Mouse (Mus musculus) heart, embryonic 11.5 days (tissue): ENCODE data around the gene Ubac2. TPM values are rescaled to one million over a fixed set of nuclear protein-coding genes. Genes with fewer than 3 reads are reported as not detected.

ENCODE experiments used
- ATAC-seq: fragments of 200-750 bp; cut with Nextera tagmentation; replicated peaks from 2 replicates; pipeline ENCODE4 v1.8.0; 2017; ENCODE audit warnings: moderate library complexity; ENCODE audit not compliant: insufficient number of reproducible peaks, low FRiP score, low TSS enrichment
- H3K27ac ChIP-seq: fragments of 300-500 bp; sonication (generic); 2 replicates; pipeline ENCODE4 v1.5.1; 2014; ENCODE audit warnings: mild to moderate bottlenecking, low read depth, low read length
- H3K27me3 ChIP-seq: fragments of 300-500 bp; sonication (generic); 2 replicates; pipeline ENCODE4 v1.6.1; 2014; ENCODE audit warnings: mild to moderate bottlenecking, low read length, mixed read lengths; ENCODE audit not compliant: control insufficient read depth, insufficient read depth
- H3K36me3 ChIP-seq: fragments of 300-500 bp; sonication (generic); 2 replicates; pipeline ENCODE4 v1.6.1; 2014; ENCODE audit warnings: mild to moderate bottlenecking, low read length, moderate library complexity, mixed read lengths; ENCODE audit not compliant: control insufficient read depth, insufficient read depth
- H3K4me1 ChIP-seq: fragments of 300-500 bp; sonication (generic); 2 replicates; pipeline ENCODE4 v1.6.1; 2014; ENCODE audit warnings: low read length; ENCODE audit not compliant: control insufficient read depth, insufficient read depth
- H3K4me2 ChIP-seq: fragments of 300-500 bp; sonication (generic); 2 replicates; pipeline ENCODE4 v1.6.1; 2014; ENCODE audit warnings: mild to moderate bottlenecking, moderate library complexity
- H3K4me3 ChIP-seq: fragments of 300-500 bp; sonication (generic); 2 replicates; pipeline ENCODE4 v1.5.1; 2014; ENCODE audit warnings: low read depth, low read length
- H3K9ac ChIP-seq: fragments of 300-500 bp; sonication (generic); 2 replicates; pipeline ENCODE4 v1.6.1; 2014; ENCODE audit warnings: mild to moderate bottlenecking, low read depth, low read length, moderate library complexity
- H3K9me3 ChIP-seq: fragments of 300-500 bp; sonication (generic); replicated peaks from 2 replicates; pipeline ENCODE4 v1.6.1; 2016; ENCODE audit warnings: low read length; ENCODE audit not compliant: control insufficient read depth
- WGBS: fragments of 180-500 bp; shearing (Covaris S2); extraction: QIAGEN DNeasy Blood & Tissue Kit; methylation state at CpG from one replicate; pipeline ENCODE4 v1.1.7; 2014; ENCODE audit not compliant: insufficient replicate concordance; 5-methylcytosine and 5-hydroxymethylcytosine counted together
- polyA plus RNA-seq: library from polyadenylated mRNA; unstranded; fragments of >200 nt; fragmentation: Nextera tagmentation; extraction: Ambion mirVana; gene quantifications from 2 replicates; pipeline ENCODE4 v1.2.1, GENCODE M21; 2014

Gene Ubac2
- polyA plus RNA-seq, 1 experiment from 2014 or later, result 63.4 TPM

DNA sequence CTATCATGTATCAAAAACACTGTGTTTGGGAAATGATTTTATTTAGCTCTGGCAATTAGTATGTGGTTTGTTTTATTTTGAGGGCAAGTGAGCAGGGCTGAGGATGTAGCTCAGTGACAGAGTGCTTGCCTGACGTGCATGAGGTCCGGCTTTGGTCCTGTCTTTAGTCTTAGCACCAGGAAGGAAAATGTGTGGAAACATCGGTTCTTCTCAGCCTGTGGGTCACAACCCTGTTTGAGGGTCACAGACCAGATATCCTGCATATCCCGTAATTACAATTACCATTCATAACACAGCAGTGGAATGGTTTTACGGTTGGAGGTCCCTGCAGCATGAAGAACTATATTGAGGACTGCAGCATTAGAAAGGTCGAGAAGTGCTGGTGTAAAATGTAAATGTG lies 107.6 kb downstream of the Ubac2 start:
- H3K4me3 ChIP-seq, result no peak overlapping the region
- H3K27ac ChIP-seq, result no peak overlapping the region
- WGBS, result 69% methylated on average over 6 of the region's 6 CpGs
- no peak for ATAC-seq
- peaks cover 2% of the 10 kb centered on the region; the same call in 1 of the 2 replicates for H3K36me3 ChIP-seq
- no peak overlapping the region for H3K9ac ChIP-seq
- H3K4me1 ChIP-seq, result 0 out of 2 replicates have a peak, but pooled peaks cover 3% of the 10 kb centered on the region
- no peaks in the 10 kb centered on the region for H3K27me3 ChIP-seq
- H3K9me3 ChIP-seq, result no peaks in the 10 kb centered on the region
- H3K4me2 ChIP-seq, result no peak overlapping the region

- no peak for ATAC-seq
- peaks cover 2% of the 10 kb centered on the region; the same call in 1 of the 2 replicates for H3K36me3 ChIP-seq
- H3K27me3 ChIP-seq, result no peaks in the 10 kb centered on the region
- H3K4me2 ChIP-seq, result no peak overlapping the region
- no peak overlapping the region for H3K9ac ChIP-seq
- H3K4me3 ChIP-seq, result no peak overlapping the region
- no peaks in the 10 kb centered on the region for H3K9me3 ChIP-seq
- 0 out of 2 replicates have a peak, but pooled peaks cover 3% of the 10 kb centered on the region for H3K4me1 ChIP-seq
- H3K27ac ChIP-seq, result peak overlapping the region; percentile 31; the same call in 1 of the 2 replicates
- 57% methylated on average over 1 of the region's 1 CpGs for WGBS
Measured at GRCm38 (mm10) chr14:121987287-121987686, 108.9 kb downstream of the Ubac2 start.

DNA sequence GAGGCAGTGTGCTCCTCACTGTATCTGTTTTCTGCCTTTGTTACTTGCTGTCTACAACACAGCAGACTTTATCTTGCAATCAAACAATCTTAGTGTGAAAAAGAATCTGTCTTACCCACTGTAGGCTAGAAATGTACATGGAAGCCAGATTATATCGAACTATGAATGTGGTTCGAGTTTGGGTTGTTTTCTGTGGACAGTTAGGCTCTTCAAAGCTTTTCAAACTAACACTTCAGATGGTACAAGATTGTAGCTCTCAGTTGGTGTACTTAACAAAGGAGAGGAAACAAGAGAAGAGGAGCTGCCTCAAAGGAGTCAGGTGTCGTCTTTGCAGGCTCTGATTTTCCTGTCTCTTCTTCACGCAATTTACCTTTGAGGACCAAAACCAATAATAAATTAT lies 109.3 kb downstream of the Ubac2 start:
- Histone ChIP-seq H3K4me3 (no peak overlapping the region), H3K36me3 (peaks cover 2% of the 10 kb centered on the region; the same call in 1 of the 2 replicates), H3K9ac (no peak overlapping the region), H3K9me3 (no peaks in the 10 kb centered on the region), H3K4me2 (no peak overlapping the region), H3K27ac (no peak overlapping the region), H3K4me1 (0 out of 2 replicates have a peak, but pooled peaks cover 3% of the 10 kb centered on the region), H3K27me3 (no peaks in the 10 kb centered on the region)
- ATAC-seq, result no peak
- 77% methylated on average over 4 of the region's 4 CpGs for WGBS

GRCm38 (mm10) chr14:121989331-121989730 lies 110.9 kb downstream of the Ubac2 start:
- no peak overlapping the region for H3K9ac ChIP-seq
- no peaks in the 10 kb centered on the region for H3K27me3 ChIP-seq
- no peak overlapping the region for H3K4me3 ChIP-seq
- no peak for ATAC-seq
- H3K4me2 ChIP-seq, result no peak overlapping the region
- no peaks in the 10 kb centered on the region for H3K9me3 ChIP-seq
- peaks cover 2% of the 10 kb centered on the region; the same call in 1 of the 2 replicates for H3K36me3 ChIP-seq
- H3K27ac ChIP-seq, result no peak overlapping the region
- 97% methylated on average over 3 of the region's 3 CpGs for WGBS
- H3K4me1 ChIP-seq, result no peaks in the 10 kb centered on the region

GRCm38 (mm10) chr14:121989869-121990268 lies 111.4 kb downstream of the Ubac2 start:
- Histone ChIP-seq H3K4me1 (no peaks in the 10 kb centered on the region), H3K36me3 (peaks cover 2% of the 10 kb centered on the region; the same call in 1 of the 2 replicates), H3K9me3 (no peaks in the 10 kb centered on the region), H3K4me2 (no peak overlapping the region), H3K4me3 (no peak overlapping the region), H3K27me3 (no peaks in the 10 kb centered on the region), H3K27ac (no peak overlapping the region), H3K9ac (no peak overlapping the region)
- 94% methylated on average over 3 of the region's 3 CpGs for WGBS
- no peak for ATAC-seq

DNA sequence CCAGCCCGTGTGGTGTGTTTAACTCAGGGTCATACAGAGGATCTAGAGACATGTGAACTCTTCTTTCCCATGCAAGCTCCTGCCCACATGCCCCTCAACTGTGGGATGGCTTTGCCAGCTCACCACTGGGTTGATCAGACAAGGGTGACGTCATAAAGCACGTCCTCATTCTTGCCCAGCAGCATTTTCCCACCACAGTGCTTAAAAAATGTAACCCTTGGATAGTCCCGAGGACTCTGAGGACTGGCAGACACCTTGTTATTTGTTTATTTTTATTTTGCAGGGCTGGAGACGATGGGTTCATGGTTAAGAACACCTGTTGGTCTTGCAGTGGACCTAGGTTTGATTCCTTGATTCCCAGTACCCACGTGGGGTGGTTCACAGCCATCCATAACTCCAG lies 112.5 kb downstream of the Ubac2 start:
- Histone ChIP-seq H3K4me2 (no peak overlapping the region), H3K27me3 (no peaks in the 10 kb centered on the region), H3K27ac (no peak overlapping the region), H3K36me3 (peaks cover 2% of the 10 kb centered on the region; the same call in 1 of the 2 replicates), H3K4me1 (no peaks in the 10 kb centered on the region), H3K4me3 (no peak overlapping the region), H3K9me3 (no peaks in the 10 kb centered on the region), H3K9ac (no peak overlapping the region)
- ATAC-seq, result no peak
- WGBS, result 80% methylated on average over 6 of the region's 6 CpGs

DNA sequence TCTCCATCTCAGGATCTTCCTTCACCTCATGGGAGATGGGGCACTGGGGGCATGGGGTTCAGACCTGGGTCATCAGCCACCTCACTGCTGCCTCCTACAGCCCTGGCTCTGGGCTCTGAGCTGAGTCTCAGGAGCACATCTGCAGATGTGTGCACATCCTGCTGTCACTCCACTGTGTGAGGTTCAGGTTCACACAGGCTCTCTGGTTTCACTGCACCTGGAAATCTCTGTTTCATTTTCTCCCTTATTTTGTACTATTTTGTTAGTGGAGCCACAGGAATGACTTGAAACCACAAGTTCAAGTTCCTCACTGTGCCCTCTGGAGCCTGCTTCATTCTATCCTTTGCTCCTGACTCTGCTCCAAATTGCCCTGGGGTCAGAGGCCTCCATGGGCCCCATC lies 113.5 kb downstream of the Ubac2 start:
- no peak overlapping the region for H3K27ac ChIP-seq

GRCm38 (mm10) chr14:121992395-121993280 lies 114.2 kb downstream of the Ubac2 start:
- no peaks in the 10 kb centered on the region for H3K9me3 ChIP-seq
- H3K4me2 ChIP-seq, result no peak overlapping the region
- WGBS, result 77% methylated on average over 13 of the region's 13 CpGs
- no peaks in the 10 kb centered on the region for H3K27me3 ChIP-seq
- H3K4me1 ChIP-seq, result no peaks in the 10 kb centered on the region
- H3K27ac ChIP-seq, result no peak overlapping the region
- ATAC-seq, result no peak
- no peak overlapping the region for H3K4me3 ChIP-seq
- H3K36me3 ChIP-seq, result peaks cover 2% of the 10 kb centered on the region; the same call in 1 of the 2 replicates
- no peak overlapping the region for H3K9ac ChIP-seq

More for the DNA sequence above, 113.5 kb downstream of the Ubac2 start:
- H3K9me3 ChIP-seq, result no peaks in the 10 kb centered on the region
- H3K36me3 ChIP-seq, result peaks cover 2% of the 10 kb centered on the region; the same call in 1 of the 2 replicates
- no peaks in the 10 kb centered on the region for H3K27me3 ChIP-seq
- H3K4me1 ChIP-seq, result no peaks in the 10 kb centered on the region
- no peak for ATAC-seq
- no peak overlapping the region for H3K4me2 ChIP-seq
- H3K4me3 ChIP-seq, result no peak overlapping the region
- H3K9ac ChIP-seq, result no peak overlapping the region
